Mouse (Mus musculus) heart, adult 2 months (tissue): ENCODE measurements at regions not wholly inside any gene's neighbourhood (a gene's known extent, or its start where the extent isn't known, plus 50 kb on each side); places are given as distances from the start of the nearest gene placed in this dataset.

Source experiments
- DNase-seq, 2 experiments: peaks; one replicate each; pipeline ENCODE4 v3.0.0; 2021
- H3K27ac ChIP-seq: fragments of 200-600 bp; 2 replicates; pipeline ENCODE4 v1.8.1; 2022
- H3K27me3 ChIP-seq: fragments of 200-500 bp; 2 replicates; pipeline ENCODE4 v1.6.1; 2012; ENCODE audit warnings: mild to moderate bottlenecking, low read length, inconsistent platforms, mixed read lengths; ENCODE audit not compliant: control insufficient read depth, insufficient read depth
- H3K36me3 ChIP-seq: fragments of 200-500 bp; 2 replicates; pipeline ENCODE4 v1.6.1; 2012; ENCODE audit warnings: low read length, inconsistent platforms; ENCODE audit not compliant: control insufficient read depth, insufficient read depth
- H3K4me1 ChIP-seq: fragments of 200-500 bp; 2 replicates; pipeline ENCODE4 v1.6.1; 2011; ENCODE audit warnings: low read length; ENCODE audit not compliant: control insufficient read depth, insufficient read depth
- H3K4me3 ChIP-seq: fragments of 200-600 bp; 2 replicates; pipeline ENCODE4 v1.8.1; 2022
- H3K79me2 ChIP-seq: fragments of 200-500 bp; replicated peaks from 2 replicates; pipeline ENCODE4 v1.6.1; 2012; ENCODE audit warnings: mild to moderate bottlenecking, inconsistent platforms, low read length, moderate library complexity, mixed read lengths; ENCODE audit not compliant: control insufficient read depth, insufficient read depth
- H3K9ac ChIP-seq: fragments of 200-500 bp; 2 replicates; pipeline ENCODE4 v1.6.1; 2012; ENCODE audit warnings: low read depth, mild to moderate bottlenecking, control low read depth, inconsistent platforms, low read length, mixed read lengths
- CTCF ChIP-seq: fragments of 200-600 bp; IDR thresholded peaks from 2 replicates; pipeline ENCODE4 v1.8.1; 2022; ENCODE audit warnings: antibody characterized with exemption, mild to moderate bottlenecking, moderate library complexity
- EP300 ChIP-seq: fragments of 200-500 bp; IDR thresholded peaks from 2 replicates; pipeline ENCODE4 v1.6.1; 2011; ENCODE audit warnings: low read depth, low read length, control low read depth; ENCODE audit not compliant: insufficient read depth
- POLR2A ChIP-seq: fragments of 200-500 bp; IDR thresholded peaks from 2 replicates; pipeline ENCODE4 v1.6.1; 2011; ENCODE audit warnings: mild to moderate bottlenecking, low read depth, low read length, control low read depth; ENCODE audit not compliant: insufficient read depth
- WGBS: fragments of 180-500 bp; shearing (Covaris S2); methylation state at CpG from one replicate; pipeline ENCODE4 v1.1.7; 2018; 5-methylcytosine and 5-hydroxymethylcytosine counted together
- intact Hi-C: fragments of 180-260 bp; cut with DNase I; formaldehyde crosslinking; loops from one replicate; pipeline ENCODE4 v1.15.1; 2025

- H3K9ac ChIP-seq: no peak overlapping the region
- H3K4me3 ChIP-seq: no peak overlapping the region
- peaks cover 4% of the 10 kb centered on the region; the same call in 1 of the 2 replicates for H3K4me1 ChIP-seq
- H3K79me2 ChIP-seq: no peaks in the 10 kb centered on the region
- WGBS: 17% methylated on average over 3 of the region's 3 CpGs
- intact Hi-C loops: no loop called here
- no peak for TF ChIP-seq POLR2A
- TF ChIP-seq EP300: no peak
- peak; percentile 12; the same call in 1 of the 2 replicates for TF ChIP-seq CTCF
- no peak for DNase-seq
- H3K27me3 ChIP-seq: no peaks in the 10 kb centered on the region
- no peak overlapping the region for H3K27ac ChIP-seq
- no peaks in the 10 kb centered on the region for H3K36me3 ChIP-seq
These were observed 230.1 kb upstream of the Chd6 start for GRCm38 (mm10) chr2:161338953-161339326.

GRCm38 (mm10) chr2:161332653-161333052 is 223.8 kb upstream of the Chd6 start:
- Histone ChIP-seq H3K27ac (no peak overlapping the region), H3K4me1 (no peaks in the 10 kb centered on the region), H3K9ac (no peak overlapping the region), H3K36me3 (no peaks in the 10 kb centered on the region), H3K27me3 (0 out of 2 replicates have a peak, but pooled peaks cover 1% of the 10 kb centered on the region), H3K79me2 (no peaks in the 10 kb centered on the region), H3K4me3 (no peak overlapping the region)
- no peak for DNase-seq
- TF ChIP-seq EP300: no peak
- TF ChIP-seq CTCF: no peak
- no peak for TF ChIP-seq POLR2A
- WGBS: 40% methylated on average over 2 of the region's 2 CpGs
- intact Hi-C loops: no loop called here

DNA sequence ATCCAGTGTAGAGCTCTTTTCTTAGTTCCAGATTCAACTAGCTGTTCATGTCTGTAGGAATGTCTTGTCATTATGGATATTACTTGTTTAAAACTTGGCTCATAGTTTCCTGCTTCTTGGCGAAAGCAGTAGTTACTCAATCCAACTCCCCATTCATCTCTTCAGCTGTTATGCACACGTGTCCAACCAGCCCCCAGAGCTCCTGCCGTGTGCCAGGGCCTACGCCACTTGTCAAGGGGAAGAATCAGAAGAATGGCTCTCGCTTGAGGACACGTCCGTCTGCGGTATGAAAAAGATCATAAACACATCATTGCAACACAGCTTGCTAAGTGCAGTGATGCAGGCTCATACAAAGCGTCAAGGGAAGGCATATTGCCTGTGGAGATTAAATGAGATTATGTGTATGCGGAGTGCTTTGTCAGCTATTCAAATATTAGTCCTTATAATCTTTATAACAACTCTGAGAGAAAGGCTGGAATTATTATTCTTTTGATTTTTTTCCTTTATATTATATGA is 223.0 kb upstream of the Chd6 start:
- Histone ChIP-seq H3K9ac (no peak overlapping the region), H3K36me3 (no peaks in the 10 kb centered on the region), H3K4me3 (no peak overlapping the region), H3K27ac (no peak overlapping the region), H3K4me1 (no peaks in the 10 kb centered on the region), H3K27me3 (0 out of 2 replicates have a peak, but pooled peaks cover 1% of the 10 kb centered on the region), H3K79me2 (no peaks in the 10 kb centered on the region)
- TF ChIP-seq EP300 (no peak), CTCF (no peak), POLR2A (no peak)
- 78% methylated on average over 10 of the region's 10 CpGs for WGBS
- no peak for DNase-seq
- intact Hi-C loops: no loop called here

DNA sequence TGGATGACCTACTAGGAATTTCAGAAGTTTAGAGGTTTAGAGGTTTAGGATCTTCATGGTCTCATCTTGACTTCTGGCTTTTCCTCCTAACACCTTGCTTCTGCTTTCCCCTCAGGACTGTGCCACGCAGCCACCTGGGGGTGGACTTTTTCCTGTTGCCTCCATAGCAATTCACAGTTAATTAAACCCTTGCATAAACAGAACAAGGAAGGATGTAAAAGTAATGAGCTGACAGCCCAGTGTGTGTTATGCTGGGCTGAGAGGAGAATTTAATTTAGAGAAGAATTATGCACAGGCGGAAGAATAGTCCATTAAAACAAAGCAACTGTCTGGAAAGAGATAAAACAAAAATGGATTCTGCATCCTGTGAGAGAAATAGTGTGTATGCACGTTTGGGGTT is 193.9 kb upstream of the Chd6 start:
- no peaks in the 10 kb centered on the region for H3K36me3 ChIP-seq
- no peak for DNase-seq
- no peaks in the 10 kb centered on the region for H3K27me3 ChIP-seq
- no peak overlapping the region for H3K9ac ChIP-seq
- 63% methylated on average over 3 of the region's 3 CpGs for WGBS
- intact Hi-C loops: no loop called here
- TF ChIP-seq CTCF: no peak
- TF ChIP-seq POLR2A: no peak
- no peak for TF ChIP-seq EP300
- H3K79me2 ChIP-seq: no peaks in the 10 kb centered on the region
- no peaks in the 10 kb centered on the region for H3K4me1 ChIP-seq
- no peak overlapping the region for H3K4me3 ChIP-seq
- no peak overlapping the region for H3K27ac ChIP-seq

GRCm38 (mm10) chr2:161268861-161269413 is 160.1 kb upstream of the Chd6 start:
- no peak overlapping the region for H3K9ac ChIP-seq
- no peaks in the 10 kb centered on the region for H3K4me1 ChIP-seq
- 73% methylated on average over 9 of the region's 9 CpGs for WGBS
- DNase-seq: no peak
- H3K79me2 ChIP-seq: no peaks in the 10 kb centered on the region
- H3K4me3 ChIP-seq: no peak overlapping the region
- TF ChIP-seq CTCF (no peak), POLR2A (no peak), EP300 (no peak)
- intact Hi-C loops: no loop called here
- H3K27ac ChIP-seq: no peak overlapping the region
- no peaks in the 10 kb centered on the region for H3K36me3 ChIP-seq
- no peaks in the 10 kb centered on the region for H3K27me3 ChIP-seq

GRCm38 (mm10) chr2:161266476-161266875 is 157.6 kb upstream of the Chd6 start:
- TF ChIP-seq CTCF: no peak

More at GRCm38 (mm10) chr2:161266476-161266875, 157.6 kb upstream of the Chd6 start:
- no peaks in the 10 kb centered on the region for H3K4me1 ChIP-seq
- no peaks in the 10 kb centered on the region for H3K36me3 ChIP-seq
- no peak overlapping the region for H3K4me3 ChIP-seq
- H3K9ac ChIP-seq: no peak overlapping the region
- no peaks in the 10 kb centered on the region for H3K79me2 ChIP-seq
- WGBS: 36% methylated on average over 5 of the region's 5 CpGs
- intact Hi-C loops: no loop called here
- H3K27ac ChIP-seq: no peak overlapping the region
- DNase-seq: no peak
- no peaks in the 10 kb centered on the region for H3K27me3 ChIP-seq
